Mouse (Mus musculus) spleen, adult 2 months (tissue): ENCODE results near the gene Stab1.

Experiments
- CTCF ChIP-seq: fragments of 200-500 bp; IDR thresholded peaks from 2 replicates; pipeline ENCODE4 v1.5.1; 2011; ENCODE audit warnings: mild to moderate bottlenecking, inconsistent platforms; ENCODE audit not compliant: insufficient read depth, insufficient read length, insufficient replicate concordance; ENCODE audit errors: extremely low read depth
- POLR2A ChIP-seq: fragments of 200-500 bp; IDR thresholded peaks from 2 replicates; pipeline ENCODE4 v1.6.1; 2011; ENCODE audit warnings: low read depth, low read length, inconsistent platforms

- TF ChIP-seq CTCF = no peak
- TF ChIP-seq POLR2A = no peak
Measured at GRCm38 (mm10) chr14:31169508-31169907, 1.1 kb upstream of the Stab1 start.
